Mouse (Mus musculus) olfactory bulb, adult 2 months (tissue): ENCODE measurements around the gene Rdm1.

Source experiments
- CTCF ChIP-seq: fragments of 200-500 bp; IDR thresholded peaks from 2 replicates; pipeline ENCODE4 v1.5.1; 2012; ENCODE audit warnings: low read depth, mild to moderate bottlenecking, low read length, moderate library complexity; ENCODE audit not compliant: insufficient read depth
- POLR2A ChIP-seq: fragments of 200-500 bp; IDR thresholded peaks from 2 replicates; pipeline ENCODE4 v1.6.1; 2012; ENCODE audit warnings: mild to moderate bottlenecking, low read depth, low read length, moderate library complexity; ENCODE audit not compliant: insufficient read depth

- TF ChIP-seq POLR2A (no peak), CTCF (no peak)
Observed at GRCm38 (mm10) chr11:101661786-101662185, 34.8 kb downstream of the Rdm1 start.
